Mouse (Mus musculus): ENCODE measurements around the gene Tm7sf2. TPM values are rescaled to one million over a fixed set of nuclear protein-coding genes. Genes with fewer than 3 reads are reported as not detected.

The Tm7sf2 gene
- 6.7 and 7.6 TPM in 2 replicates for polyA plus RNA-seq (2014; fragmentation: Nextera tagmentation; extraction: Ambion mirVana)

DNA sequence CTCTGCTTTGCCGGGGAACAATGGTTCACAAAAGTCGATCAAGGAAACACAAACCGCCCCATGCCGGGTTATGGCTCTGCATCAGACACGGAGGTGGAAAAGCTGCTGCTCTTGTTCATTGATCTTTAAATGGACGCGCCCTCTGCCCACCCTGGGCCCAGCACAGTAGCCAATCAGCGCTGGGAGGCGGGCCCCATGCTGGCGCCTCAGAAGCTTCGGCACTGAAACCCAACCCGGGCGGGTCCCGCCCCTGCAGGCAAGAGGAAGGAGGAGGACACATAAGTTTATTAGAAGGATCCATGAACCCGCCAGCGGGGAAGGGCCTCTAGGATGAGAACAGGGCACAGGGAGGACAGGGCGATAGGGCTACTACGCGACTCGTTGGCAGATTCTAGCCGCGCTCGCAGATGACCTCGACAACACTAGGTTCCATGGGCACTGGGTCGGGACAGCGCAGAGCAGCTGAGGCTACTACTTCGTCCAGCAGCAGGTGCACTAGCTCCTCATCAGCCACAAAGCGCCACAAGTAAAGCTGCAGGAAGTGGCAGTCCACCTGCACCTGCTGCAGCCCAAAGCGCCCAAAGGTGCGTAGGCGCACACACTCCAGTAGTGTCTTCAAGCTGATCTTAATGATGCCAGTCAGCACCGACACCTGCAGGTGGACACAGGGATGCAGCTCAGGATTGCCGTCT lies at the start of gene Tm7sf2:
Gene Tm7sf2, minus strand, starts transcription at position 650 of the 692 bp plus-strand sequence.
- ATAC-seq (ENCODE audit: insufficient number of reproducible peaks, insufficient read depth, low FRiP score, low read depth): peak; percentile 72
- Histone ChIP-seq H3K9ac (ENCODE audit: low read length) (peak within 1 kb of the TSS; percentile 65), H3K4me2 (ENCODE audit: low read length) (peak within 1 kb of the TSS; percentile 96), H3K4me3 (ENCODE audit: control insufficient read depth in 1 of 2, insufficient read depth in 1 of 2, low read depth in 1 of 2, low read length in 2 of 2) (peak within 1 kb of the TSS; percentile 43 to 49), H3K4me1 (ENCODE audit: control insufficient read depth in 2 of 2, insufficient read depth in 2 of 2, low read length in 2 of 2) (peaks cover 15 to 23% of the 10 kb centered on the region in 2 experiments), H3K27me3 (ENCODE audit: control insufficient read depth, insufficient read depth, low read length) (no peaks in the 10 kb centered on the region), H3K9me3 (ENCODE audit: control insufficient read depth, low read length) (no peaks in the 10 kb centered on the region), H3K36me3 (ENCODE audit: control insufficient read depth, insufficient read depth, low read length) (peaks cover 38% of the 10 kb centered on the region), H3K27ac (replicated peaks in 1 of 2; ENCODE audit: control insufficient read depth in 1 of 2, insufficient read depth in 1 of 2, low read depth in 2 of 2, low read length in 2 of 2) (peak within 1 kb of the TSS; percentile 39 to 58)
- WGBS: 12% methylated on average over 33 of the region's 33 CpGs

DNA sequence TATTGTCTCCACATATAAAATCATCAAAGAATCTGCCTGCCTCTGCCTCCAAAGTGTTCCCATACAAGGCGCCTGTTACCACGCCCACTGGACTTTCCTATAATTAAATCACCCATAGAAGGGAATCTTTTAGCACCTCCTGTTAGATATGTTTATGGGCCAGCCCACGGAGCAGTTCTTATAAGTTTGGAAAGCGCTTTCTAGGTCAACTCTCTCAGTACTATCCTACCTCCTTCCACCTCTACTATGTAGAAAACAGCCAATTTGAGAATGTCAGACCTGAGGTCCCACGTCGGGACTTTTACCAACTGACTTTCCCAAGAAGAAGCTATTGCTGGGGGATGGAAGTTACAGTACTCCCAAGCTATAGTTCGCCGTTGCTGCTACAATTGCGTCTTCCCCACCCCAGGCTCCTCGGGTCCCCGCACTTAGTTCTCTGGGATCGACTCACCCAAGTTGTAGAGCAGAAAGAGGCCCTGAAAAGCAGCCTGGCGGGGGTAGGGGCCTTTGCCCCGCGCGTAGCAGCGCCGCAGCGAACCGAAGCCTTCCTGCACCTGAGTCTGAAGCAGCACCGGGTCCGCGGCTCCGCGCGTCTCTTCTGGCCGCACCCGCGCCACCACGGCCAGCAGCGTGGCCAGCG lies 49.3 kb upstream of the Tm7sf2 start:
- WGBS: 4% methylated on average over 32 of the region's 32 CpGs
- Histone ChIP-seq H3K27ac (replicated peaks in 1 of 2; ENCODE audit: control insufficient read depth in 1 of 2, insufficient read depth in 1 of 2, low read depth in 2 of 2, low read length in 2 of 2) (peak overlapping the region; percentile 92 to 96), H3K9ac (ENCODE audit: low read length) (peak overlapping the region; percentile 92), H3K4me2 (ENCODE audit: low read length) (peak overlapping the region; percentile 85), H3K36me3 (ENCODE audit: control insufficient read depth, insufficient read depth, low read length) (peaks cover 30% of the 10 kb centered on the region), H3K4me1 (ENCODE audit: control insufficient read depth in 2 of 2, insufficient read depth in 2 of 2, low read length in 2 of 2) (peaks cover 10 to 19% of the 10 kb centered on the region in 2 experiments), H3K27me3 (ENCODE audit: control insufficient read depth, insufficient read depth, low read length) (no peaks in the 10 kb centered on the region), H3K9me3 (ENCODE audit: control insufficient read depth, low read length) (no peaks in the 10 kb centered on the region), H3K4me3 (ENCODE audit: control insufficient read depth in 1 of 2, insufficient read depth in 1 of 2, low read depth in 1 of 2, low read length in 2 of 2) (peak overlapping the region; percentile 66 to 78)
- no peak for ATAC-seq (ENCODE audit: insufficient number of reproducible peaks, insufficient read depth, low FRiP score, low read depth)

DNA sequence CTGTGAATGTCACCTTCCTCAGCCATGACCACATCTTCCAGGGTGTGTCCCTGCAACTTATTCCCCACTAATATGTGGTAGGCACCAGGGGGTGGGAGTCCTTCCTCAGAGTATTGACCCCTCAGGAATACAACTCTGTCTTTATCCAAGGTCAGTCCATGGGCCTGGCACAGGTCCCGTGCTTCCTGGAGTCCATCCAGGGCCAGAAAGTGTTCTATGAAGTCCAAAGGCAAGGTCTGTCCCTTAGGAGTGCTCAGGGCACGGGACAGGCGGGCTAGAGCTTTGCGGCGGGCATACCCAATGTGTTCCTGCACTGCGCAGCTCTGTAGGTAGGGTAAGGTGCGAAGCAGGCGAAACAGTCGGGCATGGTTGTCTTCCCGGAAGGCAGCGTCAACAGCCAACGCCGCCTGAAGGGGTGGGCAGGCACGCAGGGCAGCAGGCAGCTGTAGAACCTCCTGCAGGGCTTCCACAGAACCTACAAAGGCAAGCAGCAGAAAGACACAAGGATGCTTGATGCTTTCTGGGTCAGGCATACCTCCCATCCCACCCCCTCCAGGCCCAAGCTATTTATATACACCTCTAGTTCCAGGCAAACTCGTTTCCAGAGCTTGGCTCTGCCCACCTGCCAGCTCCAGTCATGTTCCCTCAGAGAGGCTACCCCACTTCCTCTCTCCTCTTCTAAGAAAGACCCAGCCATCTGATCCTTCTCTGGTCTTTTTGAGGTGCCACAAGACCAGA lies 48.1 kb upstream of the Tm7sf2 start:
- Histone ChIP-seq H3K4me2 (ENCODE audit: low read length) (peak overlapping the region; percentile 85; the same call in 1 of the 2 replicates), H3K27me3 (ENCODE audit: control insufficient read depth, insufficient read depth, low read length) (no peaks in the 10 kb centered on the region), H3K9me3 (ENCODE audit: control insufficient read depth, low read length) (no peaks in the 10 kb centered on the region), H3K4me3 (ENCODE audit: control insufficient read depth in 1 of 2, insufficient read depth in 1 of 2, low read depth in 1 of 2, low read length in 2 of 2) (no peak overlapping the region), H3K36me3 (ENCODE audit: control insufficient read depth, insufficient read depth, low read length) (peaks cover 27% of the 10 kb centered on the region), H3K27ac (replicated peaks in 1 of 2; ENCODE audit: control insufficient read depth in 1 of 2, insufficient read depth in 1 of 2, low read depth in 2 of 2, low read length in 2 of 2) (no peak overlapping the region), H3K4me1 (ENCODE audit: control insufficient read depth in 2 of 2, insufficient read depth in 2 of 2, low read length in 2 of 2) (peaks cover 10 to 19% of the 10 kb centered on the region in 2 experiments), H3K9ac (ENCODE audit: low read length) (peak overlapping the region; percentile 39; the same call in 1 of the 2 replicates)
- WGBS: 85% methylated on average over 15 of the region's 15 CpGs
- ATAC-seq (ENCODE audit: insufficient number of reproducible peaks, insufficient read depth, low FRiP score, low read depth): no peak

DNA sequence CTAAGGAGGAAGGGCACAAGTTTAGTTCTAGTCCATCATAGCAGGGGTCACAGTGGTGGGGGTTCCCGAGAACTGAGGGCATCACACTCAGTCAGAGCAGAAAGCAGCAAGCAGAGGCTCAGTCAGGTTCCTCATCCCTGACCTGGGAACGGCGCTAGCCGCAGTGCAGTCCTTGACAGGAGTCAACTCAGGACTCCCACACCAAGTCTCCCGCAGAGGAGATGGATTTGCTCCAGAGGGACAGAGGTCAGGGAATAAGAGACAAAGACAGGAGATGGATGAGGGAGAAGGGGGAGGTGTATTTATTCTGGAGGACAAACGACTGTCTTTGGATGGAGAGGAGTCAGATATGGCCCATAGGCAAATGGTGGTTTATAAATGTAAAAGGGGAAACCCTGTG lies 44.9 kb upstream of the Tm7sf2 start:
- Histone ChIP-seq H3K27me3 (ENCODE audit: control insufficient read depth, insufficient read depth, low read length) (no peaks in the 10 kb centered on the region), H3K27ac (replicated peaks in 1 of 2; ENCODE audit: control insufficient read depth in 1 of 2, insufficient read depth in 1 of 2, low read depth in 2 of 2, low read length in 2 of 2) (no peak overlapping the region), H3K36me3 (ENCODE audit: control insufficient read depth, insufficient read depth, low read length) (peaks cover 27% of the 10 kb centered on the region), H3K4me3 (ENCODE audit: control insufficient read depth in 1 of 2, insufficient read depth in 1 of 2, low read depth in 1 of 2, low read length in 2 of 2) (no peak overlapping the region), H3K9ac (ENCODE audit: low read length) (no peak overlapping the region), H3K9me3 (ENCODE audit: control insufficient read depth, low read length) (no peaks in the 10 kb centered on the region), H3K4me2 (ENCODE audit: low read length) (no peak overlapping the region), H3K4me1 (ENCODE audit: control insufficient read depth in 2 of 2, insufficient read depth in 2 of 2, low read length in 2 of 2) (peaks cover 10 to 13% of the 10 kb centered on the region in 2 experiments)
- no peak for ATAC-seq (ENCODE audit: insufficient number of reproducible peaks, insufficient read depth, low FRiP score, low read depth)
- whole genome bisulfite sequencing: 49% methylated on average over 6 of the region's 6 CpGs

DNA sequence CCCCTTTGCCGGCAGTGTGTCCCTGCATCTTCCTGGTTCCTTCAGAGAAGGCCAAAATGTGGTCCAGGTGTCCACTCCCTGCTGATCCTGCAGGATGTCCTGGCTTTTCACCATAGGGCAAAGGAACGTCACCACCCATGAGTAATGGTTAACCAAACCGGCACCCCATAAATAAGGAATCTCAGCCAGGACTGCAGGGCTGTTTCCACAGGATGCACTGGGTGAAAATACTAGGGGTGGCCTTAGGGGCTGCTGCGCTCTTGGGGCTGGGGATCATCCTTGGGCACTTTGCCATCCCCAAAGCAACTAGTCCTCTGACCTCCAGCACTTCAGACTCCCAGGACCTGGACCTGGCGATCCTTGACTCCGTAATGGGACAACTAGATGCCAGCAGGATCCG lies 37.4 kb upstream of the Tm7sf2 start, which contains the start of gene Naaladl1:
Gene Naaladl1, plus strand, starts transcription at position 197 of the 400 bp plus-strand sequence.
- 87% methylated on average over 7 of the region's 7 CpGs for WGBS
- H3K4me3 ChIP-seq (ENCODE audit: control insufficient read depth in 1 of 2, insufficient read depth in 1 of 2, low read depth in 1 of 2, low read length in 2 of 2): no peak within 1 kb of the TSS
- no peak within 1 kb of the TSS for H3K4me2 ChIP-seq (ENCODE audit: low read length)
- H3K27ac ChIP-seq (replicated peaks in 1 of 2; ENCODE audit: control insufficient read depth in 1 of 2, insufficient read depth in 1 of 2, low read depth in 2 of 2, low read length in 2 of 2): no peak within 1 kb of the TSS
- no peaks in the 10 kb centered on the region for H3K4me1 ChIP-seq (ENCODE audit: control insufficient read depth in 2 of 2, insufficient read depth in 2 of 2, low read length in 2 of 2)
- no peak within 1 kb of the TSS for H3K9ac ChIP-seq (ENCODE audit: low read length)
- ATAC-seq (ENCODE audit: insufficient number of reproducible peaks, insufficient read depth, low FRiP score, low read depth): no peak
- no peaks in the 10 kb centered on the region for H3K27me3 ChIP-seq (ENCODE audit: control insufficient read depth, insufficient read depth, low read length)
- H3K36me3 ChIP-seq (ENCODE audit: control insufficient read depth, insufficient read depth, low read length): no peaks in the 10 kb centered on the region
- no peaks in the 10 kb centered on the region for H3K9me3 ChIP-seq (ENCODE audit: control insufficient read depth, low read length)

DNA sequence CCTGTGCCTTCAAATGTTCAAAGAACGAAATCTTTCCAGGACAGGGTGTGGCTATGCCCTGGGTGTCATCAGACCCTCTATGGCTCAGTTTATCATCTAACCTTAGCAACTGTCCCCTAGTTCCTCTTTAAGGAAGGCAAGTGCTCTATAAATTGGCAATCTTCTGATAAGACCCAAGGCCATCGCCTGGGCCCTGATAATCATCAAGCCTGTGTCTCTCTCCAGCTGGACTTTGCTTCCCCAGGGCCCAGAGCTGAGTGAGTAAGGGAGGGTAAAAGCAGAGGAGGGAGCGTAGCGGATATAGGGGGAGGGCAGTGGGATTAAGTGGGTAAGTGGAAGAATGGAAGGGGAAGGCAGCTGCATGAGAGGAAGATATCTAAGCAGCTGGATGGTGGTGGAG lies 36.3 kb upstream of the Tm7sf2 start:
- no peak overlapping the region for H3K4me2 ChIP-seq (ENCODE audit: low read length)
- H3K4me3 ChIP-seq (ENCODE audit: control insufficient read depth in 1 of 2, insufficient read depth in 1 of 2, low read depth in 1 of 2, low read length in 2 of 2): no peak overlapping the region
- 60% methylated on average over 4 of the region's 4 CpGs for WGBS
- no peaks in the 10 kb centered on the region for H3K4me1 ChIP-seq (ENCODE audit: control insufficient read depth in 2 of 2, insufficient read depth in 2 of 2, low read length in 2 of 2)
- H3K27ac ChIP-seq (replicated peaks in 1 of 2; ENCODE audit: control insufficient read depth in 1 of 2, insufficient read depth in 1 of 2, low read depth in 2 of 2, low read length in 2 of 2): no peak overlapping the region
- ATAC-seq (ENCODE audit: insufficient number of reproducible peaks, insufficient read depth, low FRiP score, low read depth): no peak
- no peak overlapping the region for H3K9ac ChIP-seq (ENCODE audit: low read length)
- no peaks in the 10 kb centered on the region for H3K27me3 ChIP-seq (ENCODE audit: control insufficient read depth, insufficient read depth, low read length)
- H3K9me3 ChIP-seq (ENCODE audit: control insufficient read depth, low read length): no peaks in the 10 kb centered on the region
- H3K36me3 ChIP-seq (ENCODE audit: control insufficient read depth, insufficient read depth, low read length): no peaks in the 10 kb centered on the region

DNA sequence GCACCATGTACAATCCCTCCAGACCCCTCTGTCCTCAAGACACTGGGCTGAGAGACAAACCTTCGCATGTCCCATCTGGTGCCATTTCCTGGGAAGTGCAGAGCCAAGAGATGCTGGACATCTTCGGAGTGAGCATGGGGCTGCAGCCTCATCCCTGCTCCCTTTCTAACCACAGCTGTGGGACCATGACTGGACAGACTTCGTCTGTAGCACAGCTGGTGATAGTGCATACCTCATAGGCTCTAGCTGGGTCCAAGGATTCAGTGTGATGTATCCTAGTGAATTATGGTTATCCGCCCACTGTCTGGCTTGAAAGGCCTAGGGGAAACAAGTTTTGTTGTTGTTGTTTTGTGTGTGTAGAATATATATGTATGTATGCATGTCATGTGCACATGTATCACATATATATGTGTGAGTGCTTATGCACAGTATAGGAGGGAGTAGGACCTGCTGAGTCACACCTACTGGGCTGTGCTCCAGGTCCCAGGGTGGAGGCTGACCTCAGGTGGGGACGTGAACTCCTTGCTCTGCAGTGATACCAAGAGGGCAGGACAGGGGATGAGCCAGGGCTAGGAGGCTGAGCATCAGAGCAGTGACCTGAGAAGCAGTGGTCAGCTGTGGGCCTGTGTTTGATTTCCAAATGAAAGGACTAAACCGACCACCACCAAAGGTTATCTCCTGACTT lies 34.1 kb upstream of the Tm7sf2 start:
- Histone ChIP-seq H3K4me3 (ENCODE audit: control insufficient read depth in 1 of 2, insufficient read depth in 1 of 2, low read depth in 1 of 2, low read length in 2 of 2) (no peak overlapping the region), H3K4me2 (ENCODE audit: low read length) (no peak overlapping the region), H3K36me3 (ENCODE audit: control insufficient read depth, insufficient read depth, low read length) (peaks cover 5% of the 10 kb centered on the region; the same call in 1 of the 2 replicates), H3K9me3 (ENCODE audit: control insufficient read depth, low read length) (no peaks in the 10 kb centered on the region), H3K27ac (replicated peaks in 1 of 2; ENCODE audit: control insufficient read depth in 1 of 2, insufficient read depth in 1 of 2, low read depth in 2 of 2, low read length in 2 of 2) (no peak overlapping the region), H3K9ac (ENCODE audit: low read length) (no peak overlapping the region), H3K27me3 (ENCODE audit: control insufficient read depth, insufficient read depth, low read length) (no peaks in the 10 kb centered on the region), H3K4me1 (ENCODE audit: control insufficient read depth in 2 of 2, insufficient read depth in 2 of 2, low read length in 2 of 2) (no peaks in the 10 kb centered on the region)
- no peak for ATAC-seq (ENCODE audit: insufficient number of reproducible peaks, insufficient read depth, low FRiP score, low read depth)
- 71% methylated on average over 6 of the region's 6 CpGs for WGBS
